Mouse (Mus musculus): ENCODE data around the gene Unc119b.
"Not testable (repeated sequence)": the region's sequence is repeated elsewhere in the genome, so short reads cannot be mapped to it uniquely, and the experiment has no call there.

GRCm38 (mm10) chr5:115161940-115162279, 27.1 kb upstream of the Unc119b start:
- not testable (repeated sequence) for TF ChIP-seq CTCF (conservative IDR thresholded peaks at IDR 0.05; ENCODE audit: low read length); POU5F1 (IDR thresholded peaks at IDR 0.05; ENCODE audit: borderline replicate concordance, low read length); NANOG (IDR thresholded peaks at IDR 0.05; ENCODE audit: borderline replicate concordance, low read length)
